Comparison of ENCODE assay signal across 10 mouse cellular contexts in genomic region chr4:155695531-155696062, GRCm38 (mm10). TPM values are rescaled to one million over a fixed set of nuclear protein-coding genes. Genes with fewer than 3 reads are reported as not detected.
DNase-seq lines count a peak whose midpoint lies in the region; ATAC-seq and TF ChIP-seq lines count a peak whose summit lies in the region.
"Had no signal": no experiment of that assay in that cellular context is flagged by ENCODE, and none has a peak within 500 bp of the region (broad histone marks: within the 10 kb centered on the region; RNA-seq: fewer than 3 reads in every experiment).

No protein-coding gene starts in this region.

- H3K4me1 ChIP-seq in liver, embryonic 11.5 days (replicated peaks; ENCODE audit: control insufficient read depth, insufficient read depth, low read length) = 0 out of 2 replicates have a peak, but pooled peaks cover 2% of the 10 kb centered on the region
- peaks cover 23% of the 10 kb centered on the region for H3K4me1 ChIP-seq in forebrain, embryonic 10.5 days
- H3K4me1 ChIP-seq in hindbrain, postnatal 0 days (ENCODE audit: insufficient read depth, low read length) = peaks cover 16% of the 10 kb centered on the region
- H3K4me1 ChIP-seq in neural tube, embryonic 14.5 days (ENCODE audit: control insufficient read depth, insufficient read depth, low read length) = peaks cover 14% of the 10 kb centered on the region

- peak overlapping the region; percentile 93 for H3K4me2 ChIP-seq in liver, embryonic 11.5 days
- H3K4me2 ChIP-seq in hindbrain, postnatal 0 days (ENCODE audit: low read depth, low read length) = peak overlapping the region; percentile 83
- H3K4me2 ChIP-seq in neural tube, embryonic 14.5 days (ENCODE audit: low read depth, low read length) = peak overlapping the region; percentile 67

- no peak overlapping the region for H3K27ac ChIP-seq in liver, embryonic 11.5 days (ENCODE audit: low read depth, low read length)
- H3K27ac ChIP-seq in forebrain, embryonic 10.5 days = no peak overlapping the region
- peak overlapping the region; percentile 97; the same call in 1 of the 2 replicates for H3K27ac ChIP-seq in hindbrain, postnatal 0 days
- no peak overlapping the region for H3K27ac ChIP-seq in neural tube, embryonic 14.5 days (ENCODE audit: low read depth, low read length)
- H3K27ac ChIP-seq: kidney, postnatal 0 days had no signal

- H3K27me3 ChIP-seq in liver, embryonic 11.5 days (replicated peaks; ENCODE audit: control insufficient read depth, insufficient read depth, low read length) = peaks cover 45% of the 10 kb centered on the region
- H3K27me3 ChIP-seq in forebrain, embryonic 10.5 days (ENCODE audit: poor library complexity, severe bottlenecking) = peaks cover 46% of the 10 kb centered on the region
- no peaks in the 10 kb centered on the region for H3K27me3 ChIP-seq in hindbrain, postnatal 0 days (ENCODE audit: insufficient read depth, low read length)
- no peaks in the 10 kb centered on the region for H3K27me3 ChIP-seq in neural tube, embryonic 14.5 days (ENCODE audit: control insufficient read depth, insufficient read depth, low read length)

- no peaks in the 10 kb centered on the region for H3K9me3 ChIP-seq in liver, embryonic 11.5 days (ENCODE audit: control insufficient read depth, low read length)
- no peaks in the 10 kb centered on the region for H3K9me3 ChIP-seq in forebrain, embryonic 10.5 days
- H3K9me3 ChIP-seq in hindbrain, postnatal 0 days (ENCODE audit: low read length) = no peaks in the 10 kb centered on the region
- H3K9me3 ChIP-seq in neural tube, embryonic 14.5 days (ENCODE audit: control insufficient read depth, low read length) = no peaks in the 10 kb centered on the region

- no peak overlapping the region for H3K9ac ChIP-seq in liver, embryonic 11.5 days (ENCODE audit: low read depth, low read length)
- peak overlapping the region; percentile 84 for H3K9ac ChIP-seq in hindbrain, postnatal 0 days (replicated peaks; ENCODE audit: low read length)
- H3K9ac ChIP-seq in neural tube, embryonic 14.5 days (replicated peaks; ENCODE audit: low read depth, low read length) = peak overlapping the region; percentile 88

- no peak for TF ChIP-seq CTCF in hindbrain, postnatal 0 days (IDR thresholded peaks at IDR 0.05; ENCODE audit: low read depth)

- ATAC-seq in liver, embryonic 11.5 days (replicated peaks; ENCODE audit: low FRiP score) = no peak
- no peak for ATAC-seq in hindbrain, postnatal 0 days
- no peak for ATAC-seq in neural tube, embryonic 14.5 days (ENCODE audit: low read depth)
- no peak for ATAC-seq in erythroblast, adult 5-6 weeks (replicated peaks; ENCODE audit: low FRiP score, poor library complexity, severe bottlenecking)

- intact Hi-C loops in left cerebral cortex, postnatal 36 days (cut with DNase I) = no loop called here

- 81% methylated on average over 4 of the region's 4 CpGs for WGBS in liver, embryonic 11.5 days
- 83% methylated on average over 4 of the region's 4 CpGs for WGBS in forebrain, embryonic 10.5 days
- WGBS in hindbrain, postnatal 0 days = 78% methylated on average over 4 of the region's 4 CpGs
- WGBS in neural tube, embryonic 14.5 days = 83% methylated on average over 4 of the region's 4 CpGs

- no peaks in the 10 kb centered on the region for H3K36me3 ChIP-seq in liver, embryonic 11.5 days (ENCODE audit: control insufficient read depth, insufficient read depth, low read length)
- H3K36me3 ChIP-seq in forebrain, embryonic 10.5 days (replicated peaks) = no peaks in the 10 kb centered on the region
- H3K36me3 ChIP-seq in hindbrain, postnatal 0 days (ENCODE audit: insufficient read depth, low read length) = no peaks in the 10 kb centered on the region
- no peaks in the 10 kb centered on the region for H3K36me3 ChIP-seq in neural tube, embryonic 14.5 days (ENCODE audit: control insufficient read depth, insufficient read depth, low read length)

- DNase-seq in liver, embryonic 11.5 days (ENCODE audit: low spot score) = no peak
- no peak for DNase-seq in liver
- DNase-seq in forebrain, embryonic 10.5 days (ENCODE audit: extremely low spot score, low spot score) = no peak
- no peak for DNase-seq in hindbrain, postnatal 0 days (ENCODE audit: low spot score)
- no peak for DNase-seq in spleen, adult 18-20 months
- no peak for DNase-seq in left cerebral cortex, postnatal 36 days (ENCODE audit: low spot score in 2 of 2)

- H3K4me3 ChIP-seq in liver, embryonic 11.5 days (ENCODE audit: low read depth, low read length) = no peak overlapping the region
- peak overlapping the region; percentile 82 for H3K4me3 ChIP-seq in forebrain, embryonic 10.5 days
- peak overlapping the region; percentile 69 for H3K4me3 ChIP-seq in hindbrain, postnatal 0 days (ENCODE audit: low read length)
- H3K4me3 ChIP-seq in neural tube, embryonic 14.5 days (ENCODE audit: low read depth, low read length) = peak overlapping the region; percentile 61

RNA-seq across cellular contexts. Expression of gene Fndc10, which starts 1.5 kb away (rescaled TPM):
- 0.86 and 1.4 TPM in 2 replicates for polyA plus RNA-seq in liver, embryonic 11.5 days (2014; fragmentation: Nextera tagmentation; extraction: Ambion mirVana)
- polyA plus RNA-seq in forebrain, embryonic 10.5 days (2016; fragmentation: Nextera tagmentation; extraction: Ambion mirVana) = 0.64 and 0.67 TPM in 2 replicates
- total RNA-seq in hindbrain, postnatal 0 days (2014; rRNA removed) = 50.5 and 52.0 TPM in 2 replicates
- 26.0 and 26.5 TPM in 2 replicates for polyA plus RNA-seq in hindbrain, postnatal 0 days (2015; fragmentation: Nextera tagmentation; extraction: Ambion mirVana)
- polyA plus RNA-seq in neural tube, embryonic 14.5 days (2014; fragmentation: Nextera tagmentation; extraction: Ambion mirVana) = 8.5 and 10.4 TPM in 2 replicates
- total RNA-seq in erythroblast, adult 5-6 weeks (2015; ENCODE audit: low replicate concordance) = not detected in 2 replicates
- total RNA-seq in erythroblast, adult 5-6 weeks (2017; ENCODE audit: low replicate concordance) = 0.09 TPM in 1 of 2 replicates, not detected in the other
- total RNA-seq in left cerebral cortex, postnatal 36 days (2021) = 10 to 100 TPM; 26.4 to 35.9 TPM

RNA-seq across cellular contexts. Expression of gene Ssu72, which starts 9.0 kb away (rescaled TPM):
- polyA plus RNA-seq in liver, embryonic 11.5 days (2014; fragmentation: Nextera tagmentation; extraction: Ambion mirVana) = 122 and 125 TPM in 2 replicates
- 163 and 164 TPM in 2 replicates for polyA plus RNA-seq in forebrain, embryonic 10.5 days (2016; fragmentation: Nextera tagmentation; extraction: Ambion mirVana)
- 110 and 117 TPM in 2 replicates for total RNA-seq in hindbrain, postnatal 0 days (2014; rRNA removed)
- 165 and 169 TPM in 2 replicates for polyA plus RNA-seq in hindbrain, postnatal 0 days (2015; fragmentation: Nextera tagmentation; extraction: Ambion mirVana)
- 172 and 179 TPM in 2 replicates for polyA plus RNA-seq in neural tube, embryonic 14.5 days (2014; fragmentation: Nextera tagmentation; extraction: Ambion mirVana)
- 35.9 and 37.1 TPM in 2 replicates for total RNA-seq in erythroblast, adult 5-6 weeks (2015; ENCODE audit: low replicate concordance)
- total RNA-seq in erythroblast, adult 5-6 weeks (2017; ENCODE audit: low replicate concordance) = 28.3 and 43.4 TPM in 2 replicates
- 100 to 1,000 TPM in 1 of 2 experiments, 10 to 100 TPM in 1; 87.0 to 104 TPM for total RNA-seq in left cerebral cortex, postnatal 36 days (2021)

RNA-seq across cellular contexts. Expression of gene Mib2, which starts 26.6 kb away (rescaled TPM):
- polyA plus RNA-seq in liver, embryonic 11.5 days (2014; fragmentation: Nextera tagmentation; extraction: Ambion mirVana) = 10.4 and 12.2 TPM in 2 replicates
- 16.8 and 18.3 TPM in 2 replicates for polyA plus RNA-seq in forebrain, embryonic 10.5 days (2016; fragmentation: Nextera tagmentation; extraction: Ambion mirVana)
- 109 and 127 TPM in 2 replicates for total RNA-seq in hindbrain, postnatal 0 days (2014; rRNA removed)
- polyA plus RNA-seq in hindbrain, postnatal 0 days (2015; fragmentation: Nextera tagmentation; extraction: Ambion mirVana) = 40.6 and 44.1 TPM in 2 replicates
- 35.5 and 36.8 TPM in 2 replicates for polyA plus RNA-seq in neural tube, embryonic 14.5 days (2014; fragmentation: Nextera tagmentation; extraction: Ambion mirVana)
- total RNA-seq in erythroblast, adult 5-6 weeks (2015; ENCODE audit: low replicate concordance) = 0.77 and 0.84 TPM in 2 replicates
- 2.1 and 3.2 TPM in 2 replicates for total RNA-seq in erythroblast, adult 5-6 weeks (2017; ENCODE audit: low replicate concordance)
- total RNA-seq in left cerebral cortex, postnatal 36 days (2021) = 100 to 1,000 TPM; 113 to 122 TPM

RNA-seq across cellular contexts. Expression of gene Tmem240, which starts 39.0 kb away (rescaled TPM):
- 0.69 and 0.70 TPM in 2 replicates for polyA plus RNA-seq in liver, embryonic 11.5 days (2014; fragmentation: Nextera tagmentation; extraction: Ambion mirVana)
- polyA plus RNA-seq in forebrain, embryonic 10.5 days (2016; fragmentation: Nextera tagmentation; extraction: Ambion mirVana) = 0.36 and 0.77 TPM in 2 replicates
- total RNA-seq in hindbrain, postnatal 0 days (2014; rRNA removed) = 73.3 and 82.2 TPM in 2 replicates
- 31.0 and 33.6 TPM in 2 replicates for polyA plus RNA-seq in hindbrain, postnatal 0 days (2015; fragmentation: Nextera tagmentation; extraction: Ambion mirVana)
- 6.8 and 9.6 TPM in 2 replicates for polyA plus RNA-seq in neural tube, embryonic 14.5 days (2014; fragmentation: Nextera tagmentation; extraction: Ambion mirVana)
- total RNA-seq in erythroblast, adult 5-6 weeks (2015; ENCODE audit: low replicate concordance) = 0.19 TPM in 1 of 2 replicates, not detected in the other
- not detected in 2 replicates for total RNA-seq in erythroblast, adult 5-6 weeks (2017; ENCODE audit: low replicate concordance)
- 10 to 100 TPM; 55.5 to 62.2 TPM for total RNA-seq in left cerebral cortex, postnatal 36 days (2021)

RNA-seq across cellular contexts. Expression of gene Mmp23, which starts 42.4 kb away (rescaled TPM):
- 13.6 and 13.7 TPM in 2 replicates for polyA plus RNA-seq in liver, embryonic 11.5 days (2014; fragmentation: Nextera tagmentation; extraction: Ambion mirVana)
- polyA plus RNA-seq in forebrain, embryonic 10.5 days (2016; fragmentation: Nextera tagmentation; extraction: Ambion mirVana) = 1.8 and 2.8 TPM in 2 replicates
- total RNA-seq in hindbrain, postnatal 0 days (2014; rRNA removed) = 6.1 and 13.5 TPM in 2 replicates
- 4.2 and 5.7 TPM in 2 replicates for polyA plus RNA-seq in hindbrain, postnatal 0 days (2015; fragmentation: Nextera tagmentation; extraction: Ambion mirVana)
- polyA plus RNA-seq in neural tube, embryonic 14.5 days (2014; fragmentation: Nextera tagmentation; extraction: Ambion mirVana) = 1.3 and 6.6 TPM in 2 replicates
- 1.9 TPM in 1 of 2 replicates, not detected in the other for total RNA-seq in erythroblast, adult 5-6 weeks (2015; ENCODE audit: low replicate concordance)
- total RNA-seq in erythroblast, adult 5-6 weeks (2017; ENCODE audit: low replicate concordance) = not detected in 2 replicates
- total RNA-seq in left cerebral cortex, postnatal 36 days (2021) = 1 to 10 TPM; 1.1 to 5.3 TPM
- total RNA-seq: monocyte, adult 5-6 weeks had no signal
